Mouse (Mus musculus) layer of hippocampus, adult 18-20 months (tissue): ENCODE results near the gene Nhs. TPM values are rescaled to one million over a fixed set of nuclear protein-coding genes. Genes with fewer than 3 reads are reported as not detected.

Experiments
- DNase-seq, 2 experiments: peaks; one replicate each; pipeline ENCODE4 v3.0.0; 2022; ENCODE audit warnings: low spot score in 2 of 2
- total RNA-seq, 2 experiments: library from RNA; stranded (reverse); gene quantifications; 2 replicates each; pipeline ENCODE4 v1.2.3; 2021

Gene Nhs
- total RNA-seq, 2 experiments from 2014 or later: 2.3 to 2.6 TPM

- DNase-seq: no peak
Measured at GRCm38 (mm10) chrX:161943098-161943680, 216.3 kb downstream of the Nhs start.

GRCm38 (mm10) chrX:161940696-161941095 is 218.8 kb downstream of the Nhs start:
- DNase-seq: peak in 1 of 2 experiments; percentile 7

GRCm38 (mm10) chrX:161926683-161927053 is 232.9 kb downstream of the Nhs start:
- DNase-seq: no peak

GRCm38 (mm10) chrX:161925973-161926682 is 233.4 kb downstream of the Nhs start:
- DNase-seq: no peak

- DNase-seq: no peak
Measured at GRCm38 (mm10) chrX:161922655-161923054, 236.9 kb downstream of the Nhs start.

- DNase-seq: no peak
Measured at GRCm38 (mm10) chrX:161921581-161921980, 237.9 kb downstream of the Nhs start.

GRCm38 (mm10) chrX:161909963-161910362 is 249.6 kb downstream of the Nhs start:
- no peak for DNase-seq

- peak in 1 of 2 experiments; percentile 1 for DNase-seq
Measured at GRCm38 (mm10) chrX:161908652-161909403, 250.7 kb downstream of the Nhs start.

- DNase-seq: no peak
Measured at GRCm38 (mm10) chrX:161907595-161908592, 251.6 kb downstream of the Nhs start.

- no peak for DNase-seq
Measured at GRCm38 (mm10) chrX:161894442-161894841, 265.1 kb downstream of the Nhs start.

GRCm38 (mm10) chrX:161883661-161884060 is 275.9 kb downstream of the Nhs start:
- peak; percentile 26 to 59 for DNase-seq

- DNase-seq: no peak
Measured at GRCm38 (mm10) chrX:161877123-161877522, 282.4 kb downstream of the Nhs start.

GRCm38 (mm10) chrX:161873511-161873910 is 286.0 kb downstream of the Nhs start:
- DNase-seq: peak in 1 of 2 experiments; percentile 6

- DNase-seq: no peak
Measured at GRCm38 (mm10) chrX:161871306-161871705, 288.2 kb downstream of the Nhs start.

- DNase-seq: no peak
Measured at GRCm38 (mm10) chrX:161855630-161856029, 303.9 kb downstream of the Nhs start.

GRCm38 (mm10) chrX:161853626-161854312 is 305.8 kb downstream of the Nhs start:
- peak in 1 of 2 experiments; percentile 19 for DNase-seq

GRCm38 (mm10) chrX:161826186-161826585 is 333.3 kb downstream of the Nhs start:
- peak in 1 of 2 experiments; percentile 27 for DNase-seq

- peak in 1 of 2 experiments; percentile 26 for DNase-seq
Measured at GRCm38 (mm10) chrX:161790182-161790581, 369.3 kb downstream of the Nhs start.
